In the genomic region with DNA sequence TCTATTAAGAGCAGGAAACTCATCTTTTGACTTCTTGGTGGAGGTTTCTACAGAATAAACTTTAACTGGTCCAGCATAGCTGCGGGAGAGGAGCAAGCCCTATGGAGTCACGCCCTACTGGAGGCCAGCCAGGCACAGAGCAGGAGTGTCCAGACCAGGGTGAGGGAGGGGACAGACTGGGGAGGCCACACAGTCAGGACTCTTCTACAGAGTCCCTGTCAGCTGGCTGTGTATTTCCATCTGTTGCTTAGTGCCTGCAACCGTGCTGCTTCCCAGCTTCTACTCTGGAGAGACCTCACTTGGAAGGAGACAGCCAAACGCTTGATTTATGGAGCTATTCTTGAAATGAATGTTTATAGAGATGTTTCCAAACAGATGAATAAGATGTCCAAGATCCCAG, we compare ENCODE assay signal across 13 mouse cellular contexts. TPM values are rescaled to one million over a fixed set of nuclear protein-coding genes. Genes with fewer than 3 reads are reported as not detected.
DNase-seq lines count a peak whose midpoint lies in the region; ATAC-seq lines count a peak whose summit lies in the region.
"Had no signal": no experiment of that assay in that cellular context is flagged by ENCODE, and none has a peak within 500 bp of the region (broad histone marks: within the 10 kb centered on the region; RNA-seq: fewer than 3 reads in every experiment).

No protein-coding gene starts in this region.

- no peaks in the 10 kb centered on the region for H3K9me3 ChIP-seq in kidney, embryonic 16.5 days (ENCODE audit: low read length)
- H3K9me3 ChIP-seq in intestine, embryonic 15.5 days: no peaks in the 10 kb centered on the region
- H3K9me3 ChIP-seq in hindbrain, embryonic 11.5 days (ENCODE audit: control insufficient read depth, low read length): no peaks in the 10 kb centered on the region
- H3K9me3 ChIP-seq: forebrain, embryonic 12.5 days; G1E; hindbrain, embryonic 10.5 days had no signal

- peak overlapping the region; percentile 63 for H3K27ac ChIP-seq in kidney, embryonic 16.5 days (ENCODE audit: low read length)
- peak overlapping the region; percentile 29; the same call in 1 of the 2 replicates for H3K27ac ChIP-seq in intestine, embryonic 15.5 days
- no peak overlapping the region for H3K27ac ChIP-seq in hindbrain, embryonic 11.5 days (ENCODE audit: low read depth, low read length)
- H3K27ac ChIP-seq: forebrain, embryonic 12.5 days; hindbrain, embryonic 10.5 days; macrophage had no signal

- peak; percentile 82 for ATAC-seq in kidney, embryonic 16.5 days (ENCODE audit: low FRiP score, low TSS enrichment)
- peak; percentile 68 for ATAC-seq in intestine, embryonic 15.5 days
- no peak for ATAC-seq in hindbrain, embryonic 11.5 days (ENCODE audit: low FRiP score)

- H3K9ac ChIP-seq in kidney, embryonic 16.5 days (replicated peaks; ENCODE audit: low read length): no peak overlapping the region
- no peak overlapping the region for H3K9ac ChIP-seq in intestine, embryonic 15.5 days
- H3K9ac ChIP-seq in hindbrain, embryonic 11.5 days (ENCODE audit: low read depth, low read length): no peak overlapping the region
- H3K9ac ChIP-seq: forebrain, embryonic 12.5 days had no signal

- no peak overlapping the region for H3K4me2 ChIP-seq in kidney, embryonic 16.5 days (replicated peaks; ENCODE audit: low read depth, low read length)
- no peak overlapping the region for H3K4me2 ChIP-seq in intestine, embryonic 15.5 days (replicated peaks)
- H3K4me2 ChIP-seq in hindbrain, embryonic 11.5 days (replicated peaks; ENCODE audit: low read depth, low read length): no peak overlapping the region
- H3K4me2 ChIP-seq: forebrain, embryonic 12.5 days had no signal

- no peak for DNase-seq in kidney, adult 11 months
- DNase-seq in gastrocnemius, postnatal 14 days: peak; percentile 79
- peak; percentile 50 for DNase-seq in skeletal muscle tissue, adult 2 months (ENCODE audit: low read depth, low spot score)
- no peak for DNase-seq in hindbrain, embryonic 11.5 days (ENCODE audit: low spot score)
- DNase-seq in cerebellum, postnatal 25 days: no peak
- DNase-seq: right cerebral cortex, postnatal 4 days; thymus, postnatal 25 days had no signal

- WGBS in kidney, embryonic 16.5 days: 29% methylated on average over 4 of the region's 4 CpGs
- WGBS in intestine, embryonic 15.5 days: 37% methylated on average over 4 of the region's 4 CpGs
- WGBS in hindbrain, embryonic 11.5 days: 80% methylated on average over 4 of the region's 4 CpGs

- intact Hi-C loops in gastrocnemius, postnatal 14 days (cut with DNase I; ENCODE audit: low total_unique reads): no loop called here

- no peaks in the 10 kb centered on the region for H3K36me3 ChIP-seq in kidney, embryonic 16.5 days (ENCODE audit: insufficient read depth, low read length)
- H3K36me3 ChIP-seq in intestine, embryonic 15.5 days: no peaks in the 10 kb centered on the region
- H3K36me3 ChIP-seq in hindbrain, embryonic 11.5 days (ENCODE audit: control insufficient read depth, insufficient read depth, low read length): no peaks in the 10 kb centered on the region
- H3K36me3 ChIP-seq: forebrain, embryonic 12.5 days; G1E; hindbrain, embryonic 10.5 days had no signal

- H3K4me3 ChIP-seq in kidney, embryonic 16.5 days (ENCODE audit: low read length): no peak overlapping the region
- no peak overlapping the region for H3K4me3 ChIP-seq in intestine, embryonic 15.5 days (replicated peaks)
- H3K4me3 ChIP-seq in hindbrain, embryonic 11.5 days (ENCODE audit: low read depth, low read length): no peak overlapping the region
- H3K4me3 ChIP-seq: forebrain, embryonic 12.5 days; hindbrain, embryonic 10.5 days had no signal

- no peaks in the 10 kb centered on the region for H3K27me3 ChIP-seq in kidney, embryonic 16.5 days (ENCODE audit: insufficient read depth, low read length)
- no peaks in the 10 kb centered on the region for H3K27me3 ChIP-seq in intestine, embryonic 15.5 days (replicated peaks)
- H3K27me3 ChIP-seq in hindbrain, embryonic 11.5 days (ENCODE audit: control insufficient read depth, insufficient read depth, low read length): peaks cover 3% of the 10 kb centered on the region

- H3K4me1 ChIP-seq in kidney, embryonic 16.5 days (ENCODE audit: insufficient read depth, low read length): peaks cover 85% of the 10 kb centered on the region
- peaks cover 57% of the 10 kb centered on the region for H3K4me1 ChIP-seq in intestine, embryonic 15.5 days (replicated peaks)
- peaks cover 2% of the 10 kb centered on the region; the same call in 1 of the 2 replicates for H3K4me1 ChIP-seq in hindbrain, embryonic 11.5 days (replicated peaks; ENCODE audit: control insufficient read depth, insufficient read depth, low read length)

RNA-seq across cellular contexts. Expression of a gene that starts 28.6 kb away (rescaled TPM):
- 38.7 and 46.0 TPM in 2 replicates for polyA plus RNA-seq in kidney, embryonic 16.5 days (2015; fragmentation: Nextera tagmentation; extraction: Ambion mirVana)
- total RNA-seq in gastrocnemius, postnatal 14 days (2021): 10 to 100 TPM; 13.5 to 15.9 TPM
- polyA plus RNA-seq in intestine, embryonic 15.5 days (2015; fragmentation: Nextera tagmentation; extraction: Ambion mirVana): 31.9 and 33.9 TPM in 2 replicates
- polyA plus RNA-seq in hindbrain, embryonic 11.5 days (2014; fragmentation: Nextera tagmentation; extraction: Ambion mirVana): 41.4 and 44.7 TPM in 2 replicates

Comparison
In these comparisons a context has a peak if more than half of its experiments do, and no peak if none do; other contexts are left out.
1. DNase-seq: peak in gastrocnemius, postnatal 14 days (single experiment) and skeletal muscle tissue, adult 2 months (single experiment); none in kidney, adult 11 months (single experiment), hindbrain, embryonic 11.5 days (single experiment) and cerebellum, postnatal 25 days (0 of 2).